Mouse (Mus musculus) heart, adult 2 months (tissue): ENCODE measurements at regions not wholly inside any gene's neighbourhood (a gene's known extent, or its start where the extent isn't known, plus 50 kb on each side); places are given as distances from the start of the nearest gene placed in this dataset.
"Not testable (repeated sequence)": the region's sequence is repeated elsewhere in the genome, so short reads cannot be mapped to it uniquely, and the experiment has no call there.

Experiments
- DNase-seq, 2 experiments: peaks; one replicate each; pipeline ENCODE4 v3.0.0; 2021
- H3K27ac ChIP-seq: fragments of 200-600 bp; 2 replicates; pipeline ENCODE4 v1.8.1; 2022
- H3K27me3 ChIP-seq: fragments of 200-500 bp; 2 replicates; pipeline ENCODE4 v1.6.1; 2012; ENCODE audit warnings: mild to moderate bottlenecking, low read length, inconsistent platforms, mixed read lengths; ENCODE audit not compliant: control insufficient read depth, insufficient read depth
- H3K36me3 ChIP-seq: fragments of 200-500 bp; 2 replicates; pipeline ENCODE4 v1.6.1; 2012; ENCODE audit warnings: low read length, inconsistent platforms; ENCODE audit not compliant: control insufficient read depth, insufficient read depth
- H3K4me1 ChIP-seq: fragments of 200-500 bp; 2 replicates; pipeline ENCODE4 v1.6.1; 2011; ENCODE audit warnings: low read length; ENCODE audit not compliant: control insufficient read depth, insufficient read depth
- H3K4me3 ChIP-seq: fragments of 200-600 bp; 2 replicates; pipeline ENCODE4 v1.8.1; 2022
- H3K79me2 ChIP-seq: fragments of 200-500 bp; replicated peaks from 2 replicates; pipeline ENCODE4 v1.6.1; 2012; ENCODE audit warnings: mild to moderate bottlenecking, inconsistent platforms, low read length, moderate library complexity, mixed read lengths; ENCODE audit not compliant: control insufficient read depth, insufficient read depth
- H3K9ac ChIP-seq: fragments of 200-500 bp; 2 replicates; pipeline ENCODE4 v1.6.1; 2012; ENCODE audit warnings: low read depth, mild to moderate bottlenecking, control low read depth, inconsistent platforms, low read length, mixed read lengths
- CTCF ChIP-seq: fragments of 200-600 bp; IDR thresholded peaks from 2 replicates; pipeline ENCODE4 v1.8.1; 2022; ENCODE audit warnings: antibody characterized with exemption, mild to moderate bottlenecking, moderate library complexity
- EP300 ChIP-seq: fragments of 200-500 bp; IDR thresholded peaks from 2 replicates; pipeline ENCODE4 v1.6.1; 2011; ENCODE audit warnings: low read depth, low read length, control low read depth; ENCODE audit not compliant: insufficient read depth
- POLR2A ChIP-seq: fragments of 200-500 bp; IDR thresholded peaks from 2 replicates; pipeline ENCODE4 v1.6.1; 2011; ENCODE audit warnings: mild to moderate bottlenecking, low read depth, low read length, control low read depth; ENCODE audit not compliant: insufficient read depth
- WGBS: fragments of 180-500 bp; shearing (Covaris S2); methylation state at CpG from one replicate; pipeline ENCODE4 v1.1.7; 2018; 5-methylcytosine and 5-hydroxymethylcytosine counted together
- intact Hi-C: fragments of 180-260 bp; cut with DNase I; formaldehyde crosslinking; loops from one replicate; pipeline ENCODE4 v1.15.1; 2025

DNA sequence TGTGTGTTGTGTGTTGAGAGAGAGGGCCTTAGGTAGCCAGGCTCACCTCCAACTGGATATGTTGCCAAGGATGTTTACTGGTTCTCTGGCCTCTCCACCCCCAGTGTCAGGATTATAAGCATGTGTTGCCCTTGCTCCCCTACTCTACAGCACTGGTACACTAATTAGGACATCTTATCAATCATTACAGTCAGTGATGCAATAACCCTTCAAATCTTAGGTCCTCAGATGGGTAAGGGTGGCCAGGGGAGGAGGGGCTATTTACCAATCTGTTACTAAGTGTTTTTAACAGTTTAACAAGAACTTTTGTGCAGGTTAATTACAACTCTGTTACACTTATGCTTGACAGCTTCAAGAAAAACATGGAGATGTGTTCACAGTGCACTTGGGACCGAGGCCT is 80.1 kb upstream of the Cyp2b13 start:
- DNase-seq: no peak
- Histone ChIP-seq H3K27ac (no peak overlapping the region), H3K4me3 (no peak overlapping the region), H3K9ac (no peak overlapping the region), H3K4me1 (no peaks in the 10 kb centered on the region), H3K36me3 (no peaks in the 10 kb centered on the region), H3K79me2 (no peaks in the 10 kb centered on the region), H3K27me3 (no peaks in the 10 kb centered on the region)
- no peak for TF ChIP-seq EP300
- no peak for TF ChIP-seq POLR2A
- TF ChIP-seq CTCF: no peak
- 50% methylated on average over 1 of the region's 1 CpGs for WGBS
- intact Hi-C loops: no loop called here

DNA sequence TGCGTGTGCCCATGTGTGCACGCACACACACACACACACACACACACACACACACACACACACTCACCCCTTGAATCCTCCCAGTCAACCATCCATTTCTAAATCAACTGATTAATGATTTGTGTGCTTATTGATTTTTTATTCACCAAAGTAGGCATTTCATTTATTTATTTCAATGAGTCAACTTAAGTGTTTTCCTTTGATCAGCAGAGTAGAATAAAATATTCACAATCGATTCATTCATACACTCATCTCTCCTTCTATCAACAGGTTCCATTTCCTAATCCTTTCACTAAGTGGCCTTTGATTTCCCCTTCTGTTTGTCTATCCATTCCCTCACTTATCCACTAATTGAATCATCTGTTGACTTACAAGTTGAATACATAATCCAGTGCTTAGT is 74.3 kb upstream of the Cyp2b13 start:
- Histone ChIP-seq H3K4me1 (no peaks in the 10 kb centered on the region), H3K79me2 (no peaks in the 10 kb centered on the region), H3K27ac (no peak overlapping the region), H3K4me3 (no peak overlapping the region), H3K9ac (no peak overlapping the region), H3K36me3 (no peaks in the 10 kb centered on the region), H3K27me3 (no peaks in the 10 kb centered on the region)
- TF ChIP-seq CTCF (no peak), EP300 (no peak), POLR2A (no peak)
- intact Hi-C loops: no loop called here
- WGBS: 82% methylated on average over 3 of the region's 3 CpGs
- no peak for DNase-seq

DNA sequence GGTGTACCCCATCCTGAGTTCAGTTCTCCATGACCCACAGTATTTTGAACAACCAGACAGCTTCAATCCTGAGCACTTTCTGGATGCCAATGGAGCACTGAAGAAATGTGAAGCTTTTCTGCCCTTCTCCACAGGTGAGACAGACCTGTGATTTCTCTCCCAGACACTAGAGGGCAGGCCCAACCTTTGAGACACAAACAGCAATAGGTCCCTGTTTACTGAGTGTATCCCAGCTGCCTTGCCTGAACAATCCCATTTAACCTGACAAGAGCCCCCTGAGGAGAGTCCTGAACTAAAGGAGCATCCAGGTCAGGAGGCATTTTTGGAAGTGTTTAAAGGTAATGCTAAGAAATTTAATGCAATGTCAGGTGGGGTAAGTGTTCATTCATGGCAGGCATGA is 73.0 kb upstream of the Cyp2b13 start:
- Histone ChIP-seq H3K27me3 (no peaks in the 10 kb centered on the region), H3K36me3 (no peaks in the 10 kb centered on the region), H3K4me3 (no peak overlapping the region), H3K9ac (no peak overlapping the region), H3K4me1 (no peaks in the 10 kb centered on the region), H3K27ac (no peak overlapping the region), H3K79me2 (no peaks in the 10 kb centered on the region)
- TF ChIP-seq EP300 (no peak), CTCF (peak; percentile 33), POLR2A (no peak)
- DNase-seq: no peak
- intact Hi-C loops: no loop called here

DNA sequence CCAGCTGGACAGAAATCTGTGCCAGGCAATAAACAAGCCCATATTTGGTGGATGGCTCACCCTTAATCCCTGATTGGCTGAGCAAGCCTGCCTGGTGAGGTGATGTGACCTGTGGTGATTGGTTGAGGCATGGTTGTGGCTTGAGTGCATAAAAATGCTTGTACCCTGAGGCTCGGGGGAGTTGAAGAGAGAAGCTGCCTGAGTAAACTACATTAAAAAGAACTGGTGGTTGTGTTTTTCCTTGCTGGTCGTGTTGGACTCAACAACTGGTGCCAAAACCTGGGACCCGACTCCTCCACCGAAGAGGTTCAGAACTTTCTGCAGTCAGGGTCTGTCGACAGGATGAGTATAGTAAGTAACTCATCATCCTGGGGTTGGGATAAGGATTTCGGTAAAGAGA is 55.4 kb upstream of the Cyp2b13 start:
- H3K9ac ChIP-seq, H3K27ac ChIP-seq, H3K79me2 ChIP-seq, H3K36me3 ChIP-seq, H3K27me3 ChIP-seq, intact Hi-C loops, H3K4me1 ChIP-seq, H3K4me3 ChIP-seq, DNase-seq: not testable (repeated sequence)
- WGBS: 72% methylated on average over 6 of the region's 6 CpGs

DNA sequence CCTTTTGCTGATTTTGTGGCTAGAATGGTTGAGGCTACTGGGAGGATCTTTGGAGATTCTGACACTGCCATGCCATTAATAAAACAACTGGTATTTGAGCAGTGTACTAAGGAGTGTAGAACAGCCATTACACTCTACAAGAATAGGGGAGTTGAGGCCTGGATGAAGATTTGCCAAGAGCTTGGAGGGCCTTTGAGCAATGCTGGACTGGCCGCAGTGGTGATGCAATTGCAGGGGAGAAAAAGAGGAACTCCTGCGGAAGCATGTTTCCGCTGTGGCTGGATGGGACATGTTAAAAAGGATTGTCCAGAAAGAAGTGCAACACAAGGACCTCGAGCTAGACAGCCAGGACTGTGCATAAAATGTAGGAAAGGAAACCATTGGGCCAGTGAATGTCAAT is 53.2 kb upstream of the Cyp2b13 start:
- H3K36me3 ChIP-seq: no peaks in the 10 kb centered on the region
- TF ChIP-seq CTCF (no peak), POLR2A (no peak), EP300 (no peak)
- no peaks in the 10 kb centered on the region for H3K27me3 ChIP-seq
- 73% methylated on average over 4 of the region's 4 CpGs for WGBS
- intact Hi-C loops: no loop called here
- H3K27ac ChIP-seq: no peak overlapping the region
- no peak for DNase-seq
- H3K4me1 ChIP-seq: no peaks in the 10 kb centered on the region
- no peak overlapping the region for H3K9ac ChIP-seq
- H3K79me2 ChIP-seq: no peaks in the 10 kb centered on the region
- no peak overlapping the region for H3K4me3 ChIP-seq
